Mouse (Mus musculus): Measurements from ENCODE around the gene Fam76b. TPM values are rescaled to one million over a fixed set of nuclear protein-coding genes. Genes with fewer than 3 reads are reported as not detected.
A peak's percentile ranks its signal among the peaks of the same experiment; 100 is the strongest.

The Fam76b gene
- polyA plus RNA-seq, 1 experiment from 2014 or later: 32.9 TPM

DNA sequence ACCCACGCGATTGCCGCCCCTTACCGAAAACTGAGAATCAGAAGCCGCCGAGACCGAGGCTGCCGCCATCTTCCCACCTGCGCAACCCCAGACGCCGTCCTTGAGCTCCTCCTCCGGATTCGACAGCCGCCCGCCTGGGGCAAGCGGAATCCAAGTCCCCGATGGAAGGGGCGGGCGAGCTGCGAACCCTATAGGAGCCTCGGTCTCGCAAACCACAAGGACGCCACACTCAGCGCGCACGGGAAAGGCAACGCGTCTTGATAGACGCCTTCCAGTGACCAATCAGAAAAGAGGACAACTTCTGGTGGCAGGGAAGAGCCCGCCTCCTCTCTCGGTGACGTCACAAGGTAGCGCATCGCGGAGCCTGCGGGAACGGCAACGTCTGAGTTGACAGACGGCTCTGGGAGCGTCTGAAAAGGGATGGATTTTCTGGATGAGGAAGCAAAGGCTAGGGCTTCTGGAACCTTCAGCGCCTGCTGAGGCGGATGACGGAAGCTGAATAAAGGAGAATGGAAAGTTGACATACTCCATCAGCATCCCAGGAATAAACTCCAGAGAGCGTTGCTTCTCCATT lies 597 bp upstream of the Fam76b start, which contains the start of gene Cep57:
Gene Cep57, minus strand, starts transcription at position 276 of the 574 bp plus-strand sequence.
- peak within 1 kb of the TSS; percentile 91 for H3K9ac ChIP-seq
- H3K27me3 ChIP-seq: no peaks in the 10 kb centered on the region
- peak; percentile 96 for ATAC-seq (ENCODE audit: low FRiP score)
- under 1% methylated on average over 44 of the region's 44 CpGs for WGBS
- H3K4me3 ChIP-seq: peak within 1 kb of the TSS; percentile 90
- peaks cover 20% of the 10 kb centered on the region for H3K36me3 ChIP-seq
- peak within 1 kb of the TSS; percentile 87 for H3K4me2 ChIP-seq (replicated peaks)
- peaks cover 22% of the 10 kb centered on the region for H3K4me1 ChIP-seq
- H3K9me3 ChIP-seq (replicated peaks): no peaks in the 10 kb centered on the region
- H3K27ac ChIP-seq: peak within 1 kb of the TSS; percentile 98

DNA sequence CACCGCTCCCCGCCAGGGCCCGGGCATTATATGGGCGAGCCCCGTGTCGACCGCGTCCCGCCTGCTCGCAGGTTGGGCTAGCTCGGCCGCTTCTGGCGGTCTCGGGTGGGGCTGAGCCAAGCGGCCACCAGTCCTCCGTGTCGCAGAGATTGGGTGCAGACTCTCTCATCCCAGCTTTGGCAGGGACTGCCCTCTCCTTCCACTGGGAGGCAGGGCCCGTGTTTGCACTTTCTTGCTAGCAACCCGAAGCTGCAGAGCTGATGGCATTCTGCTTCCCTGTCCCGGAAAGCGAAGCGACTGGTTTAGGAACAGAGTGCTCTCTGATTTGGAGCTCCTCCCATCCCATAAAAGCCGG lies 548 bp downstream of the Fam76b start:
- Histone ChIP-seq H3K9me3 (replicated peaks) (no peaks in the 10 kb centered on the region), H3K4me3 (peak overlapping the region; percentile 90), H3K4me1 (peaks cover 22% of the 10 kb centered on the region), H3K27ac (peak overlapping the region; percentile 98), H3K4me2 (replicated peaks) (peak overlapping the region; percentile 87), H3K36me3 (peaks cover 25% of the 10 kb centered on the region), H3K27me3 (no peaks in the 10 kb centered on the region), H3K9ac (peak overlapping the region; percentile 91)
- 0% methylated on average over 23 of the region's 23 CpGs for WGBS
- peak; percentile 39 for ATAC-seq (ENCODE audit: low FRiP score)

DNA sequence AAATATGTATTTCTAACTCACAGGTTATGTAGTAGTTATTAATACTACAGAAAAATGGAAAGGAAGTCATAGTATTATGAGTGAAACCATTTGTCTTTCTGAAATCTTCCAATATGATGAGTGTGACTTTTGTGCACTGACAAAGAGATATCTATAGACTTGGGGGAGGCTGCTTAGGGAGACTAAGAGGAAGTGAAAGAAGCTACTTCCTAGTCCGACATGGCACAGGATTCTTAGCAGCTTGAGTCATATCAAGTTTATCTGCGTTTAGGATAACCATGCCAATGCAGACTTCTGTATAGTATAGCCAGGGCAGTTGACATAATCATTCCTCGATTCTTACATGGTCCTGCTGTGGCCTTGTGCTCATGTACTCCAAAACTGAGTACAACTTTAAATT lies 7.7 kb downstream of the Fam76b start:
- no peak for ATAC-seq (ENCODE audit: low FRiP score)
- Histone ChIP-seq H3K4me3 (no peak overlapping the region), H3K4me2 (replicated peaks) (no peak overlapping the region), H3K36me3 (peaks cover 71% of the 10 kb centered on the region), H3K27me3 (no peaks in the 10 kb centered on the region), H3K4me1 (no peaks in the 10 kb centered on the region), H3K9ac (no peak overlapping the region), H3K27ac (no peak overlapping the region), H3K9me3 (replicated peaks) (no peaks in the 10 kb centered on the region)
- 89% methylated on average over 3 of the region's 3 CpGs for WGBS

DNA sequence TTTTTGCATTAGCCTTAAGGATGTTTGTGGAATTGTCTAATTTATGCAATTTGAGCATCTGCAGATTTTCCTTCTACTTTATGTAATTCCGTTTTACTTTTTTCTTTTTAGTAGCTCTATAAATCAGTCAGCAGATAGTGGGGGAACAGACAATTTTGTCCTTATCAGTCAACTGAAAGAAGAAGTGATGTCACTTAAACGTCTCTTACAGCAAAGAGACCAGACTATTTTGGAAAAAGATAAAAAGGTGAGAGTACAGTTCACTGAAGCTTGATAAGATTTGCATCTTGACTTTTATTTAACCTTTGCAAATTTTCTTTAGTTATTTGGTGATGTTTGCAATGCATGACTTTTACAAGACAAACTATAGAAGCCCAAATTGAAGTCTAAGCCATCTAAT lies 9.2 kb downstream of the Fam76b start:
- no peaks in the 10 kb centered on the region for H3K27me3 ChIP-seq
- ATAC-seq (ENCODE audit: low FRiP score): no peak
- H3K9ac ChIP-seq: no peak overlapping the region

DNA sequence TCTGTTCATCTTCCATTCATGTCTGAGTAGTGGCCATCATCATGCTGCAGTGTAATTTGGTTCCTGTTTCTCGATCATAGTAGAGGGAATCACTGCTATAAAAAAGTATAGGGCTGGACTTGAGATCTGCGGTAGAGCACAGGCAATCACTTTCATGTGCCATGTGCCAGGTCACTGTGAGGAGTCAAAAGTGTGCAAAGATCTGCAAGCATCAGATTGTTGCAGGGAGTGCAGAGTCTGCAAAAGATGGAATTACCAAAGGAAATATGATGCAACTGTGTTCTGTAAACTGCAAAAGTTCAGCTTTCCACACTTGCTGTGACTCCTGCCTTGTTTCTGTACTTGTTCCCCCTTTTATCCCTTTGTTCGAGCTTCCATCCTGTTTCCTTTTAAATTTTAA lies 20.1 kb downstream of the Fam76b start:
- Histone ChIP-seq H3K36me3 (peaks cover 18% of the 10 kb centered on the region), H3K4me1 (no peaks in the 10 kb centered on the region), H3K27ac (no peak overlapping the region), H3K27me3 (no peaks in the 10 kb centered on the region), H3K4me3 (no peak overlapping the region), H3K4me2 (replicated peaks) (no peak overlapping the region), H3K9ac (no peak overlapping the region), H3K9me3 (replicated peaks) (no peaks in the 10 kb centered on the region)
- 81% methylated on average over 3 of the region's 3 CpGs for WGBS
- no peak for ATAC-seq (ENCODE audit: low FRiP score)

More for the DNA sequence above, 9.2 kb downstream of the Fam76b start:
- H3K4me1 ChIP-seq: no peaks in the 10 kb centered on the region
- no peak overlapping the region for H3K27ac ChIP-seq
- peaks cover 72% of the 10 kb centered on the region for H3K36me3 ChIP-seq
- no peak overlapping the region for H3K4me2 ChIP-seq (replicated peaks)
- no peak overlapping the region for H3K4me3 ChIP-seq
- WGBS: 90% methylated on average over 2 of the region's 2 CpGs
- no peaks in the 10 kb centered on the region for H3K9me3 ChIP-seq (replicated peaks)

DNA sequence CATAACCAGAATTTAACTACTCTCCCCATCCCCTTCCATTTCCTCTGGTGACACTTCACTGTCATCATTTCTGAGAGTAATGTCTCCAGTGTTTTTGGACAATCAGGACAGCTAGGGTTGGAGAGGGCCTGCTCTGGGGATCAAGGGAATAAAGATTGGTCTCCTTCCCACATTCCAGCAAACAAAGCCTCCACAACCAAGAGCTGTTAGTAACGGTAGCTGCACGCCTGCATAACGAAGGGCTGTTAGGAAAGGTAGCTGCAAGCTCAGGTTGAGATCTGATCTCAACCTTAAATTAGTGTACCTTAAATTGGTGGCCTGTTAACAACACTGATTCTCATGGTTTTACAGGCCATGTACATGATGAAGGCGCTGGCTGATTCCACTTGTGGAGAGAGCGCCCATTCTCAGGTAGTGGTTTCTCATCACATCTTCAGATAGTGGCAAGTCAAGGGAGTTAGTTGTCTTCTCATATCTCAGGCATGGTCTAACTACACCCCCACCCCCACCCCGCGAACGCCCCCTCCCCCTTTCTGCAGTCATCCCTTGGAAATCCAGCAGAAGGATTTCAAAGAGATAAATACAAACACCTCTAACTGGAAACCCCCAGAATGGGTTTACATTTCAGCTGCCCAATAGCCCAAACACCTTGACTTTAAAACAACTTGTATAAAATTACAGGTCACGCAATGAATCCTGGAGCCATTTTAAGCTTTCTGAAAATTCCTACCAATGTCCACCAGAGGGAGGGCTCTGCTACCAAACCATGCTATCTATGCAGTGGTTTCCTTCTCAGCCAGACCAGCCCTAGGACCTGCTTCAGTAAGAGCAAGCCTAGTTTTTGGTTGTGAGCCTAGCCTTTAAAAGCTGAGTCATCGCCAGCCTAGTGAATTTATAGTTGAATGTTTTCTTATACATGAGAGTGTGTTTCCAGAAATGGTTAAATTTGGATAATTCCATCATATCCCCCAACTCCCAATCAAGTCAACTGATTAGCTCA lies 21.3 kb downstream of the Fam76b start:
- no peak for ATAC-seq (ENCODE audit: low FRiP score)
- Histone ChIP-seq H3K36me3 (peaks cover 11% of the 10 kb centered on the region), H3K4me1 (no peaks in the 10 kb centered on the region), H3K4me2 (replicated peaks) (no peak overlapping the region), H3K27me3 (no peaks in the 10 kb centered on the region), H3K9ac (no peak overlapping the region), H3K27ac (no peak overlapping the region), H3K9me3 (replicated peaks) (no peaks in the 10 kb centered on the region), H3K4me3 (no peak overlapping the region)
- 78% methylated on average over 10 of the region's 10 CpGs for WGBS

DNA sequence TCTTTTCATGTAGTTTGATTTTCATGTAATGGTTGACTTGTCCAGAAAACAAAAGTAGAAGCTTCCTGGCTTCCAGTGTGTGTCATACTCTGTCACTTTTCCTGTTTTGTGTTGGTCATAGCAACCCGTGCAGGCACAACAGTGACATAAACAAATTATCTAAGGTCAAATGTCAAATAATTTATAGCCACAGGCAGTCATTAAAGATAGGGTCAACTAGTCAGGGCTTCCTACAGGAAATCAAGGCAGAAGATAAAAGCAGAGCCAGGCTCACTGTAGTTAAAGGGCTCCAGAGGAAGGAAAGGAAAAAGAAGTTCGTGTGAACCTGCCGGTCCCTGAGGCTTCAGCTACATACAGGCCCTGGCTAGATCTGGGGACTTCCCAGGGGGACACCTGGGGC lies 26.4 kb downstream of the Fam76b start:
- no peak overlapping the region for H3K4me2 ChIP-seq (replicated peaks)
- H3K36me3 ChIP-seq: no peaks in the 10 kb centered on the region
- H3K27ac ChIP-seq: no peak overlapping the region; the same call in 1 of the 2 replicates
- H3K9me3 ChIP-seq (replicated peaks): no peaks in the 10 kb centered on the region
- no peak for ATAC-seq (ENCODE audit: low FRiP score)
- H3K9ac ChIP-seq: no peak overlapping the region
- no peaks in the 10 kb centered on the region for H3K27me3 ChIP-seq
- WGBS: 77% methylated on average over 3 of the region's 3 CpGs
- H3K4me1 ChIP-seq: no peaks in the 10 kb centered on the region
- no peak overlapping the region for H3K4me3 ChIP-seq

DNA sequence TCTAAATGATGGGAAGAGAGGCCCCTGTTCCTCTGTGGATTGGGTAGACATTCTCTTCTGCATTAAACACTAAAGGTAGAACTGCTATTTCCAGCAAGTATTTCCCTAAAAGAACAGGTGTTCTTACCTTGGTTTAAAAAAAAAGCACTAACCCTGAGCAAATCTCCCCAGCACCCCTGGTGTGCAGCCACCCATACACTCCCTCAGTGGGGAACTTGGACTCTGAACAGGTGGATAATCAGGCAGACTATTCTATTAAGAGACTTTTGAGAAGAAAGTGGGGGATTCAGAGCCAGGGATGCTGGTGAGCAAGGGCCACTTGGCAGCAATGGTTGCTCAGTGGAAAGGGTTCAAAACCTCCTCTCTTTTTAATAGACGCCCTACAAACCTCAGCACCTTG lies 28.7 kb downstream of the Fam76b start:
- H3K27ac ChIP-seq: no peak overlapping the region
- no peak overlapping the region for H3K9ac ChIP-seq
- H3K27me3 ChIP-seq: no peaks in the 10 kb centered on the region
- no peak for ATAC-seq (ENCODE audit: low FRiP score)
- 78% methylated on average over 1 of the region's 1 CpGs for WGBS
- no peaks in the 10 kb centered on the region for H3K4me1 ChIP-seq
- no peak overlapping the region for H3K4me2 ChIP-seq (replicated peaks)
- no peaks in the 10 kb centered on the region for H3K9me3 ChIP-seq (replicated peaks)
- no peak overlapping the region for H3K4me3 ChIP-seq
- no peaks in the 10 kb centered on the region for H3K36me3 ChIP-seq

DNA sequence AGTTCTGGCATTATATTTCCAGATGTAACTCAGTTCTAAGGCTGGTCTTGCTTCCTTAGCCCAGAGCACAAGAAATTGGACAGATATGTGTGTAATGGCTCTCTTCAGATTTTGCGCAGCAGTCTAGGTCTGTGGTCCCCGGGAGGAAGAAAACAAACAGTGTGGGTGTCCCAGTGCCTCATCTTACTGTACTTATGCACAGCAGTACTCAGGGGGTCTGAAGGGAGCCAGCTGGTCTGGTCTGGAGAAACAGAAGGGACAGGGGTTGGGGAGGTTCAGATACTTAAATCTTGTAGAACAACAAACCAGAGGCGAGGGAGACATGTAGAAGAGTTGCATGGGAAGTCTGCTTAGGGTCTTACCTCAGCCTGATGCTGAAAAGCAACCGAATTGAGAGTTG lies 29.3 kb downstream of the Fam76b start:
- 75% methylated on average over 4 of the region's 4 CpGs for WGBS
- Histone ChIP-seq H3K4me2 (replicated peaks) (no peak overlapping the region), H3K4me3 (no peak overlapping the region), H3K4me1 (no peaks in the 10 kb centered on the region), H3K9me3 (replicated peaks) (no peaks in the 10 kb centered on the region), H3K36me3 (no peaks in the 10 kb centered on the region), H3K27ac (no peak overlapping the region), H3K27me3 (no peaks in the 10 kb centered on the region), H3K9ac (no peak overlapping the region)
- ATAC-seq (ENCODE audit: low FRiP score): no peak

DNA sequence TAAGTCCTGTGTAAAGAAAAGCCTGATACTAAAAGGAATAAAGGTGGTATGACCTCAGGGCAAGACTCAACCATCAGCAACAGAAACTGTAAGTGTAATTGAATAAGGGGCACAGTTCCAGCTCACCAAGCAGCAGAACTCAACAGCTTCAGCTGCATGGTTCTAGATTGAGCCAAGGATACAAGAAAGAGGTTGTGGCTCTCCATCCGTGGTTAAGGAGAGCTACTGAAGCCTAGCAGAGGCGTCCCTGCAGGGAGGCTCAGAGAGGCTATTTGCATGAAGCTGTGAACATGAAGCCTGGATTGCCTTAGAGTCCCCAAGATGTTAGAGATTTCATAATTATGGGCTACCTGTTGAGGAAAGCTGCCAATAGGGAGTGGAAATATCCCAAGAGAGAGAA lies 40.1 kb downstream of the Fam76b start:
- WGBS: 63% methylated on average over 2 of the region's 2 CpGs
- H3K36me3 ChIP-seq: no peaks in the 10 kb centered on the region
- no peaks in the 10 kb centered on the region for H3K9me3 ChIP-seq (replicated peaks)
- no peak overlapping the region for H3K4me2 ChIP-seq (replicated peaks)
- no peak for ATAC-seq (ENCODE audit: low FRiP score)
- no peaks in the 10 kb centered on the region for H3K4me1 ChIP-seq
- H3K27me3 ChIP-seq: no peaks in the 10 kb centered on the region
- no peak overlapping the region for H3K27ac ChIP-seq
- H3K4me3 ChIP-seq: no peak overlapping the region
- H3K9ac ChIP-seq: no peak overlapping the region

DNA sequence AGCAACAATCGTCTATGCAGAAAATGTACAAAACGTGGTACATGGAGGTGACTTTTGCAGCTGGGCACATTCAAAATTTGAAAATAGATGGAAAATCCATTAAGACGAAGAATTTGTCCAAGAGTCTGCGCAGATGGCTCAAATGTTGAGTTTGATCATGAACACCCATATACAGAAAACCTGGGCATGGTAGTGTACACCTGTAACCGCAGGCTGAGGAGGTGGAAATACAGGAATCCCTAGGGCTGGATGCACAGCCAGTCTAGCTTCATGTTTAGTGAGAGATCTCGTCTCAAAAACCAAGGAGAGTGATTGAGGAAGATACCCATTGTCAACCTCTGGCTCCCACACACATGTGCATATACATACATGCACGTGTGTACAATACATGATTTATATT lies 44.1 kb downstream of the Fam76b start:
- Histone ChIP-seq H3K4me3 (no peak overlapping the region), H3K4me2 (replicated peaks) (no peak overlapping the region), H3K9ac (no peak overlapping the region), H3K4me1 (no peaks in the 10 kb centered on the region), H3K27me3 (no peaks in the 10 kb centered on the region), H3K27ac (no peak overlapping the region), H3K36me3 (no peaks in the 10 kb centered on the region), H3K9me3 (replicated peaks) (no peaks in the 10 kb centered on the region)
- 85% methylated on average over 7 of the region's 7 CpGs for WGBS
- ATAC-seq (ENCODE audit: low FRiP score): no peak

DNA sequence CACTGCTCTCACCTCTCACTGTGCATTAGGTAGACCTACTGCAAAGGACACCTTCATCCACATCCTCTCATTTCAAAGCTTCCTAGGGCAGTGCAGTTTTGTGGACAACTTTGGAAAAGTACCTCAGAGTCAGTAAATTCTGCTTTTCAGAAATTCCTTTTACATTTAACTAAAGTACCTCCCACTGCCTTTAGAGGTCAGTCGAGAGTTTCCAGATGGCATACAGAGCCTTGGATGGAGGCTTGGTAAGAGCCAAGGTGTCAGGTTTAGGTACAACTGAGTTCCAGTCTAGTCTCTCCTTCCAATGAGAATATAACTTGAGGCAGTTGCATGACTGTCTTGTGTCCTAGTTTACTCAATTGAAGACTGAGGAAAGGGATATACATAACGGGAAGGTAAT lies 46.8 kb downstream of the Fam76b start:
- Histone ChIP-seq H3K9me3 (replicated peaks) (no peaks in the 10 kb centered on the region), H3K4me3 (no peak overlapping the region), H3K27me3 (no peaks in the 10 kb centered on the region), H3K27ac (no peak overlapping the region), H3K9ac (no peak overlapping the region), H3K4me1 (no peaks in the 10 kb centered on the region), H3K36me3 (no peaks in the 10 kb centered on the region), H3K4me2 (replicated peaks) (no peak overlapping the region)
- 44% methylated on average over 2 of the region's 2 CpGs for WGBS
- no peak for ATAC-seq (ENCODE audit: low FRiP score)

DNA sequence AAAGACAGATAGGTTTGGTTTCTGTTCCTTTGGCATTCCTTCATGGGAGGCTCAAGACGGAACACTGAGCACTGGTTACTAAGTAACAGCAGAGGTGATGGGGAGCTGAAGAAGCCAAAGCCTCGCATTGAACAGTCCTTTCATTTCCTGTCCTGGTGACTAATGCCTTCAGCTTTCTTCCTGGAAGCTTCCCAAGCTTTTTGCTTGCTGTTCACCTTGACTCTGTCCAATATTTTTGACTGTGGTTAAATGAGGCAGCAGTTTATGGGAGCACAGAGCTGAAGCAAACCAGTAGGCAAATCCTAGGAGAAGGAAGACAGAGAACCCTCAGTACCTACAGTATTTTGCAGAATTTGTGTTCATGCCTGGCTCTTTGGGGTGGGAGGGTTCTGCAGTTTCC lies 47.8 kb downstream of the Fam76b start:
- no peak for ATAC-seq (ENCODE audit: low FRiP score)
- 60% methylated on average over 2 of the region's 2 CpGs for WGBS
- H3K9me3 ChIP-seq (replicated peaks): no peaks in the 10 kb centered on the region

More for the DNA sequence above, 47.8 kb downstream of the Fam76b start:
- H3K36me3 ChIP-seq: no peaks in the 10 kb centered on the region
- no peak overlapping the region for H3K4me2 ChIP-seq (replicated peaks)
- no peak overlapping the region for H3K9ac ChIP-seq
- H3K4me3 ChIP-seq: no peak overlapping the region
- H3K4me1 ChIP-seq: no peaks in the 10 kb centered on the region
- H3K27me3 ChIP-seq: no peaks in the 10 kb centered on the region
- no peak overlapping the region for H3K27ac ChIP-seq

Data from hindbrain, embryonic 12.5 days (tissue).